Mouse (Mus musculus) kidney, postnatal 0 days (tissue): ENCODE measurements at regions not wholly inside any gene's neighbourhood (a gene's known extent, or its start where the extent isn't known, plus 50 kb on each side); places are given as distances from the start of the nearest gene placed in this dataset.

ENCODE experiments used
- ATAC-seq: fragments of 200-750 bp; cut with Nextera tagmentation; replicated peaks from 2 replicates; pipeline ENCODE4 v1.8.0; 2017; ENCODE audit warnings: low read depth, moderate number of reproducible peaks, moderate TSS enrichment, moderate library complexity; ENCODE audit not compliant: low FRiP score
- DNase-seq: peaks from one replicate; pipeline ENCODE4 v3.0.0-alpha.2; 2016; ENCODE audit warnings: low spot score
- H3K27ac ChIP-seq: fragments of 300-500 bp; sonication (generic); 2 replicates; pipeline ENCODE4 v1.5.1; 2014; ENCODE audit warnings: mild to moderate bottlenecking
- H3K27me3 ChIP-seq: fragments of 300-500 bp; sonication (generic); 2 replicates; pipeline ENCODE4 v1.6.1; 2014; ENCODE audit warnings: low read length, mixed read lengths; ENCODE audit not compliant: insufficient read depth
- H3K36me3 ChIP-seq: fragments of 300-500 bp; sonication (generic); 2 replicates; pipeline ENCODE4 v1.6.1; 2014; ENCODE audit warnings: low read length, mixed read lengths; ENCODE audit not compliant: insufficient read depth
- H3K4me1 ChIP-seq: fragments of 300-500 bp; sonication (generic); replicated peaks from 2 replicates; pipeline ENCODE4 v1.6.1; 2014; ENCODE audit warnings: antibody characterized with exemption, low read length, mixed read lengths; ENCODE audit not compliant: insufficient read depth
- H3K4me2 ChIP-seq: fragments of 300-500 bp; sonication (generic); 2 replicates; pipeline ENCODE4 v1.6.1; 2014; ENCODE audit warnings: mild to moderate bottlenecking, low read length, moderate library complexity, mixed read lengths
- H3K4me3 ChIP-seq: fragments of 300-500 bp; sonication (generic); replicated peaks from 2 replicates; pipeline ENCODE4 v1.5.1; 2014; ENCODE audit warnings: low read depth, low read length
- H3K9ac ChIP-seq: fragments of 300-500 bp; sonication (generic); 2 replicates; pipeline ENCODE4 v1.6.1; 2014; ENCODE audit warnings: low read depth, low read length
- H3K9me3 ChIP-seq: fragments of 300-500 bp; sonication (generic); replicated peaks from 2 replicates; pipeline ENCODE4 v1.6.1; 2016; ENCODE audit warnings: low read length, inconsistent platforms, mixed read lengths
- CTCF ChIP-seq: IDR thresholded peaks from 2 replicates; pipeline ENCODE4 v1.5.1; 2016; ENCODE audit warnings: antibody characterized with exemption, low read depth, mild to moderate bottlenecking, moderate library complexity
- WGBS: fragments of 180-500 bp; shearing (Covaris S2); extraction: QIAGEN DNeasy Blood & Tissue Kit; methylation state at CpG from one replicate; pipeline ENCODE4 v1.1.7; 2014; 5-methylcytosine and 5-hydroxymethylcytosine counted together

DNA sequence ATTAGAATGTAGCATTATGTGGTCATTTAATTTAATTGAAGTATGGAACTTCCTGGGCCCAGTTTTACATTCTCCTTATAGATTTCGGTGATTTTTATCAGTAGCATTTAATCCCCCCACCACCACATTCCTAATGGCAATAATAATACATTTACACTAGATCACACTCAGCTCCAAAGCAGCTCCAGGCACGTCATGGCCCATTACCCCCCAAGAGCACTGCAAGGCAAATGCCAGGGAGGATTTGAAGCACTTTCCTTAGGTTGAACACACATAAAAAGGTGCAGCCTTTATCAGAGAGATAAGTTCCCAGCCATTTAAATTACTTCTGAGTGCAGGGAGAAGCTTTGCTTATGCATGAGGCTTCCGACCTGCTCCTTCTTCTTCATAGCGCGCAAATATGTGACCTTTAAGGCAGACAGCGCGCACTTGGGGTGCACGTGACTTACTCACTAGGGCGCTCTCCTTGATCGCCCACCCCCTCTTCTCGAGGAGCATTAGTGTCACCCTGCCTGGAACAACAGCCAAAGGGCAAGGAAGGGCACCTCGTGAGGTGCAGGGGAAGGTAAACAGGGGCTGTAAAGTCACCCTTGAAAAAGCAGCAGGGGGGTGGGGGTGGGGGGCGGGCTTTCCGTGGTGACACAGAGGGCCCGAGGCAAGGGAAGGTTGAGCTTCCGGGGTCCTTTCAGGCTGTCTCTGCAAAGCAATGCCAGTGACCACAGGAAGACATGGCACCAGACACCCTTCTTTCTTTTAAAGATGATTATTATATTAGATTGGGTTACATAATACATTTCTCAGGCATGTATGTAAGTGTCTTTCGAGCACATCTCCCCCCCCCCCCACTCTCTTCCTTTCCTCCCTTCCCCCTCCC is 160.8 kb upstream of the Spats2l start:
- DNase-seq, result peak; percentile 43
- 14% methylated on average over 17 of the region's 17 CpGs for WGBS

DNA sequence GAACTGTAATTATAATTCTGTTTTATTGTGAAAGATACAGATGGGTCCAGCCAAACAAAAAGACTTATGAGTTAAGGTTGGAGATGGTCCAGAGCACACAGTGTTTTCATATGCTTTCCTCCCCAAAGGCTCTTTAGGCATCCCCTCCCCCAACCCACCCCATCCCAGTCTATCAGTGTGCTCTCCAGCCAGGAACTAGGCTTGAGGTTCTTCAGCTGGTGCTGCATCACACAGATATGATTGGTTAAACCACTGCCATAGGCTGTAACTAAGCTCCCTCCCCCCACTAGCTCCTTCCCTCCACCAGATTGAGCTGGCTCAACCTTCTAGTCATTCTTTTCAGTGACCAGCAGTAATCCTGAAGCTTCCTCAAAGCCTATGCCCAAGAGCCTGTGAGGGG is 158.8 kb upstream of the Spats2l start:
- Histone ChIP-seq H3K9ac (no peak overlapping the region), H3K27me3 (no peaks in the 10 kb centered on the region), H3K36me3 (no peaks in the 10 kb centered on the region), H3K4me3 (no peak overlapping the region), H3K9me3 (no peaks in the 10 kb centered on the region), H3K4me1 (no peaks in the 10 kb centered on the region; the same call in 1 of the 2 replicates), H3K4me2 (no peak overlapping the region), H3K27ac (no peak overlapping the region)
- TF ChIP-seq CTCF, result no peak
- ATAC-seq (peak; percentile 78), DNase-seq (peak; percentile 80)

More for the DNA sequence above, 160.8 kb upstream of the Spats2l start:
- no peak for TF ChIP-seq CTCF
- ATAC-seq, result peak; percentile 57; the same call in 1 of the 2 replicates
- H3K9ac ChIP-seq, result 0 out of 2 replicates have a peak overlapping the region, but pooled peaks have one; percentile 8
- no peaks in the 10 kb centered on the region; the same call in 1 of the 2 replicates for H3K4me1 ChIP-seq
- H3K4me3 ChIP-seq, result no peak overlapping the region
- peak overlapping the region; percentile 46 for H3K4me2 ChIP-seq
- no peaks in the 10 kb centered on the region for H3K27me3 ChIP-seq
- no peaks in the 10 kb centered on the region for H3K9me3 ChIP-seq
- no peak overlapping the region for H3K27ac ChIP-seq
- no peaks in the 10 kb centered on the region for H3K36me3 ChIP-seq

DNA sequence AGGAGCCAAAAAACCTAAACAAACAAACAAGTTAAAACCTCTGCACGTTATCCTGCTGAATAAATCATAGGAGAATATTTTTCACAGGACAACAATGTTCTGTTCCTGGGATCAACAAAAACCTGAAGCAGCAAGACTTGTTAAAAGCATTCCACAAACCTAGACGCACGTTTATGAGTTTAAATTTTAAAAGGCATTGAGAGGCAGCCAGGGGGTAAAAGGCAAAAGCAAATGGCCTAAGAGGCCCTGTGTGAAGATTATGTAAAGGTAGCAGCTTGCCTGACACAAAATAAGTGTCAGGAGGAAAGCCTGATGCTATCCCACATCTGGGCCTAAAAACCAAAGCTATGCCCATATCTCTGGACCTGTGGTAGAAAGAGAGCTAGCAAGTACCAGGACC is 156.6 kb upstream of the Spats2l start:
- Histone ChIP-seq H3K36me3 (no peaks in the 10 kb centered on the region), H3K4me2 (no peak overlapping the region), H3K4me3 (no peak overlapping the region), H3K9me3 (no peaks in the 10 kb centered on the region), H3K27me3 (no peaks in the 10 kb centered on the region), H3K27ac (no peak overlapping the region), H3K4me1 (no peaks in the 10 kb centered on the region; the same call in 1 of the 2 replicates), H3K9ac (no peak overlapping the region)
- ATAC-seq (no peak), DNase-seq (no peak)
- TF ChIP-seq CTCF, result no peak
- 75% methylated on average over 3 of the region's 3 CpGs for WGBS

DNA sequence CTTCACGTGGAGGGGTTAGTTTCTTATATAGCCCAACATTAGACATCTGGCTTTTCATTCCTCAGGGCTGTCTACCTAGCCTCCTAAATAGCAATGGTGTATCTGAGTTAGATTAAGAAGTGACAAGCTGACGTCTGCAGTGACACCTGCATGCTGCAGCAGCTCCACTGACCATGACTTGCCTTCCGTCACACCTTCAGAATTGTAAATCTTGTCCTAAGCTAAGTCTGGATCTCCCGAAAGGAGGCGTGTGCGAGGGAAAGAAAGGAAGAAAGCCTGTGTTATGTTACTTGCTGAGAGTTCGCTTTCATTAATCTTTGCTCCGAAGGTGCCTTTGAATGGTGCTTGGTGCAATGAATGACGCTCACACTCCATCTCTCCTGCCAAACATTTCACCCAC is 151.4 kb upstream of the Spats2l start:
- Histone ChIP-seq H3K4me2 (no peak overlapping the region), H3K27ac (no peak overlapping the region), H3K27me3 (no peaks in the 10 kb centered on the region), H3K4me3 (no peak overlapping the region), H3K36me3 (no peaks in the 10 kb centered on the region), H3K9ac (no peak overlapping the region), H3K4me1 (no peaks in the 10 kb centered on the region), H3K9me3 (no peaks in the 10 kb centered on the region)
- ATAC-seq (no peak), DNase-seq (no peak)
- TF ChIP-seq CTCF, result no peak
- 48% methylated on average over 9 of the region's 9 CpGs for WGBS

DNA sequence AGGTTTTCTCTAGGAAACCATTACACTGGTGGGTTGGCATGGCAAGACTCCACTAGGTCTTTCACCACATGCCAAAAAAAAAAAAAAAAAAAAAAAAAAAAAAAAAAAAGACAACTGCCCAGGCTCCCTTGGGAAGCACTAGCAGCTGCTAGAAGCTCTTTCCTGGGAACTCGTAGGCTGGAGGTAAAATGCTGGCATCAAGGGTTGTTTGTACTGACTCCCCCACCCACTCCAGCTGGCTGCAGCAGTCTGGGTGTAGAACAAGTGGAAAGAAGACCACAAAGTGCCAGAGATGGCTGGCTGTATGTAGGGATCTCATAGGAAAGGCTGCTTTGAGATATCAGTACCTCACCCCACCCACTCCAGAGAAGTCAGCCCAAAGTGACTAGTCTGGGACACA is 140.0 kb upstream of the Spats2l start:
- no peak for ATAC-seq
- H3K4me1 ChIP-seq, result 0 out of 2 replicates have a peak, but pooled peaks cover 8% of the 10 kb centered on the region
- no peak overlapping the region for H3K4me3 ChIP-seq
- no peak for DNase-seq
- no peak overlapping the region for H3K9ac ChIP-seq
- H3K9me3 ChIP-seq, result no peaks in the 10 kb centered on the region
- no peak overlapping the region for H3K4me2 ChIP-seq
- no peaks in the 10 kb centered on the region for H3K36me3 ChIP-seq
- no peak for TF ChIP-seq CTCF
- 38% methylated on average over 1 of the region's 1 CpGs for WGBS
- H3K27me3 ChIP-seq, result no peaks in the 10 kb centered on the region
- H3K27ac ChIP-seq, result no peak overlapping the region

DNA sequence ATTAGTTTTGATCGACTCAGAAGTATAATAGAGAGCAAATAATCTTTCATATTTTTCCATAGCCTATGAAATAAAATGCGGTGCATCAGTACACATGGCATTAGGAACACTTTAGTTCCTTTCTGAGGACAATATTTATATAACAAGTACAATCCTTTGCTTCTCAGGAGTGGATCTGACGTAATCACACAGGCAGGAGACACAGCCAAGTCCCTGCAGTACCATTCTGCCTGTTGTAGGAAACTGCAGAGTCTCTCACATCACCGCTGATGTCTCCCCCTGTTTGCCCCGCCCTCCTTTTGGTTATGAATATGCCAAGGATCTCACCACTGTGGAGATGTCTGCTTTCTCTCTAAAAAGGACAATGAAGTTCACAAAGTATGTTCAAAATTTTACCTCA is 131.8 kb upstream of the Spats2l start:
- Histone ChIP-seq H3K4me1 (0 out of 2 replicates have a peak, but pooled peaks cover 8% of the 10 kb centered on the region), H3K27me3 (no peaks in the 10 kb centered on the region), H3K4me3 (no peak overlapping the region), H3K9ac (no peak overlapping the region), H3K4me2 (no peak overlapping the region), H3K36me3 (no peaks in the 10 kb centered on the region), H3K9me3 (no peaks in the 10 kb centered on the region), H3K27ac (no peak overlapping the region)
- ATAC-seq, result no peak
- no peak for DNase-seq
- TF ChIP-seq CTCF, result no peak
- WGBS, result 87% methylated on average over 5 of the region's 5 CpGs
